Mouse (Mus musculus) CH12.LX (cell line): ENCODE data around the gene Mettl6. TPM values are rescaled to one million over a fixed set of nuclear protein-coding genes. Genes with fewer than 3 reads are reported as not detected.

Experiments
- DNase-seq: peaks from one replicate; pipeline ENCODE4 v3.0.0-alpha.2; 2013; ENCODE audit errors: extremely low read depth
- H3K27ac ChIP-seq: 2 replicates; pipeline ENCODE4 v1.5.1; 2012; ENCODE audit warnings: low read depth, mild to moderate bottlenecking, control low read depth, moderate library complexity; ENCODE audit not compliant: insufficient read depth
- H3K27me3 ChIP-seq: replicated peaks from 2 replicates; pipeline ENCODE3; 2012; ENCODE audit warnings: inconsistent platforms
- H3K36me3 ChIP-seq, 2 experiments: replicated peaks in 1 of 2; 2 replicates each; pipeline versions ENCODE3 to v1.6.1; 2012; ENCODE audit warnings: inconsistent platforms in 1 of 2, low read length in 1 of 2, mild to moderate bottlenecking in 1 of 2, mixed read lengths in 1 of 2, moderate library complexity in 1 of 2; ENCODE audit not compliant: control insufficient read depth in 1 of 2, insufficient read depth in 1 of 2
- H3K4me1 ChIP-seq, 2 experiments: 2 replicates each; pipeline ENCODE4 v1.6.1; 2012; ENCODE audit warnings: inconsistent platforms in 1 of 2, moderate library complexity in 1 of 2; ENCODE audit not compliant: insufficient read depth in 2 of 2, control insufficient read depth in 1 of 2
- H3K4me2 ChIP-seq: 2 replicates; pipeline ENCODE4 v1.6.1; 2012; ENCODE audit warnings: low read depth, mild to moderate bottlenecking, control low read depth; ENCODE audit not compliant: poor library complexity, insufficient read depth, severe bottlenecking
- H3K4me3 ChIP-seq, 3 experiments: fragments of 150-350 bp in 1 of 3; sonication (generic) in 1 of 3; replicated peaks in 1 of 3; 2 replicates each; pipeline versions ENCODE3 to v1.5.1; 2011 to 2012; ENCODE audit warnings: low read depth in 2 of 3, low read length in 2 of 3, mild to moderate bottlenecking in 2 of 3, moderate library complexity in 2 of 3, control low read depth in 1 of 3, improper control_type of control experiment in 1 of 3, inconsistent platforms in 1 of 3, mixed read lengths in 1 of 3; ENCODE audit not compliant: poor library complexity in 1 of 3
- H3K79me2 ChIP-seq: replicated peaks from 2 replicates; pipeline ENCODE4 v1.6.1; 2012; ENCODE audit warnings: mild to moderate bottlenecking, moderate library complexity; ENCODE audit not compliant: control insufficient read depth, poor library complexity, insufficient read depth, severe bottlenecking; ENCODE audit errors: extremely low read depth
- H3K9ac ChIP-seq: 2 replicates; pipeline ENCODE4 v1.6.1; 2012; ENCODE audit warnings: low read depth, mild to moderate bottlenecking, control low read depth, moderate library complexity; ENCODE audit not compliant: insufficient read depth
- H3K9me3 ChIP-seq: replicated peaks from 2 replicates; pipeline ENCODE3; 2012; ENCODE audit warnings: low read length, inconsistent platforms, mixed read lengths
- CHD1 ChIP-seq: IDR thresholded peaks from 2 replicates; pipeline ENCODE4 v1.6.1; 2012; ENCODE audit warnings: low read depth, low read length, improper control_type of control experiment, inconsistent platforms
- CTCF ChIP-seq, 2 experiments: IDR thresholded peaks in 1 of 2; conservative IDR thresholded peaks in 1 of 2; 2 replicates each; pipeline ENCODE4 v1.5.1; 2011 to 2012; ENCODE audit warnings: low read depth in 2 of 2, low read length in 2 of 2, improper control_type of control experiment in 1 of 2, inconsistent platforms in 1 of 2, mild to moderate bottlenecking in 1 of 2, moderate library complexity in 1 of 2
- EP300 ChIP-seq: IDR thresholded peaks from 2 replicates; pipeline ENCODE4 v1.6.1; 2011; ENCODE audit warnings: low read length, improper control_type of control experiment
- ETS1 ChIP-seq: conservative IDR thresholded peaks from 2 replicates; pipeline ENCODE4 v1.6.1; 2012; ENCODE audit warnings: low read depth, mild to moderate bottlenecking, inconsistent platforms, low read length, improper control_type of control experiment, moderate library complexity
- IRF4 ChIP-seq: IDR thresholded peaks from 2 replicates; pipeline ENCODE4 v1.6.1; 2014; ENCODE audit warnings: low read depth, mild to moderate bottlenecking, inconsistent platforms, low read length, improper control_type of control experiment
- JUN ChIP-seq: IDR thresholded peaks from 2 replicates; pipeline ENCODE4 v1.6.1; 2011; ENCODE audit warnings: low read depth, mild to moderate bottlenecking, low read length, improper control_type of control experiment, moderate library complexity; ENCODE audit not compliant: insufficient read depth
- JUND ChIP-seq: conservative IDR thresholded peaks from 2 replicates; pipeline ENCODE4 v1.6.1; 2011; ENCODE audit warnings: low read depth, low read length, improper control_type of control experiment
- KAT2A ChIP-seq: IDR thresholded peaks from 2 replicates; pipeline ENCODE4 v1.6.1; 2012; ENCODE audit warnings: low read length, improper control_type of control experiment, inconsistent platforms; ENCODE audit not compliant: insufficient replicate concordance
- NELFE ChIP-seq: IDR thresholded peaks from 2 replicates; pipeline ENCODE4 v1.6.1; 2011; ENCODE audit warnings: low read depth, low read length, improper control_type of control experiment
- NRF1 ChIP-seq: IDR thresholded peaks from 2 replicates; pipeline ENCODE4 v1.6.1; 2014; ENCODE audit warnings: low read depth, mild to moderate bottlenecking, inconsistent platforms, low read length, improper control_type of control experiment, moderate library complexity
- POLR2AphosphoS2 ChIP-seq: IDR thresholded peaks from 2 replicates; pipeline ENCODE4 v1.6.1; 2011; ENCODE audit warnings: low read depth, low read length, improper control_type of control experiment
- RAD21 ChIP-seq: IDR thresholded peaks from 2 replicates; pipeline ENCODE4 v1.6.1; 2011; ENCODE audit warnings: low read depth, mild to moderate bottlenecking, low read length, improper control_type of control experiment, moderate library complexity
- RCOR1 ChIP-seq: conservative IDR thresholded peaks from 2 replicates; pipeline ENCODE4 v1.6.1; 2012; ENCODE audit warnings: low read depth, mild to moderate bottlenecking, inconsistent platforms, low read length, improper control_type of control experiment
- TCF12 ChIP-seq: IDR thresholded peaks from 2 replicates; pipeline ENCODE4 v1.6.1; 2014; ENCODE audit warnings: low read depth, mild to moderate bottlenecking, inconsistent platforms, low read length, improper control_type of control experiment
- USF1 ChIP-seq: IDR thresholded peaks from 2 replicates; pipeline ENCODE4 v1.6.1; 2014; ENCODE audit warnings: low read depth, mild to moderate bottlenecking, inconsistent platforms, low read length, improper control_type of control experiment
- USF2 ChIP-seq: conservative IDR thresholded peaks from 2 replicates; pipeline ENCODE4 v1.6.1; 2011; ENCODE audit warnings: low read depth, low read length, improper control_type of control experiment
- ZC3H11A ChIP-seq: IDR thresholded peaks from 2 replicates; pipeline ENCODE4 v1.6.1; 2012; ENCODE audit warnings: low read depth, mild to moderate bottlenecking, inconsistent platforms, low read length, improper control_type of control experiment
- dilution Hi-C: fragments of 300-500 bp; cut with MboI; formaldehyde crosslinking; loops from 2 replicates; pipeline ENCODE4 v1.14.3; 2020; ENCODE audit warnings: low sequenced_read_pairs; ENCODE audit not compliant: extremely low pct_unique_long_range_greater_than_20kb, extremely low pct_ligation_motif_present
- in situ Hi-C: fragments of 300-500 bp; cut with MboI; formaldehyde crosslinking; loops from 3 replicates; pipeline ENCODE4 v1.14.3; 2019; ENCODE audit warnings: low sequenced_read_pairs, low pct_ligation_motif_present, low pct_unique_long_range_greater_than_20kb, mixed read lengths
- polyA plus RNA-seq: library from polyadenylated mRNA; unstranded; fragments of >175 nt; gene quantifications from 2 replicates; pipeline ENCODE4 v1.2.1, GENCODE M21; 2012; ENCODE audit warnings: low read depth; ENCODE audit not compliant: insufficient read length
- total RNA-seq, 2 experiments: library from RNA; depleted of rRNA; stranded (reverse); fragments of 300-350 nt in 1 of 2; fragments of >200 nt in 1 of 2; gene quantifications; 2 replicates each; pipeline ENCODE4 v1.2.3; 2012 to 2014

The Mettl6 gene
- total and polyA plus RNA-seq, 3 experiments = 38.2 to 122 (median 69.8) TPM

- TF ChIP-seq CHD1 (no peak), POLR2AphosphoS2 (no peak), TCF12 (no peak), RCOR1 (no peak), NRF1 (no peak), JUND (no peak), KAT2A (no peak), ZC3H11A (no peak), JUN (no peak), IRF4 (no peak), NELFE (no peak), RAD21 (no peak), USF1 (no peak), ETS1 (no peak)
- Histone ChIP-seq H3K79me2 (no peaks in the 10 kb centered on the region), H3K4me3 (no peak overlapping the region), H3K27ac (no peak overlapping the region), H3K4me1 (peaks cover 11 to 48% of the 10 kb centered on the region in 2 experiments; a peak in 3 of 4 replicates), H3K9ac (no peak overlapping the region), H3K36me3 (no peaks in the 10 kb centered on the region), H3K4me2 (no peak overlapping the region), H3K27me3 (no peaks in the 10 kb centered on the region), H3K9me3 (peaks cover 9% of the 10 kb centered on the region)
- no peak for DNase-seq
- in situ Hi-C loops (no loop called here), dilution Hi-C loops (loop anchor here (25.0 kb wide), 1 partner anchor 94 kb away; no protein-coding TSS in a partner anchor)
Measured at GRCm38 (mm10) chr14:31456064-31456721, 38.6 kb downstream of the Mettl6 start.

GRCm38 (mm10) chr14:31454849-31455566, 39.8 kb downstream of the Mettl6 start:
- H3K27ac ChIP-seq = no peak overlapping the region
- H3K79me2 ChIP-seq = no peaks in the 10 kb centered on the region
- no peak overlapping the region for H3K4me2 ChIP-seq
- dilution Hi-C loops (loop anchor here (25.0 kb wide), 1 partner anchor 93 kb away; no protein-coding TSS in a partner anchor), in situ Hi-C loops (no loop called here)
- DNase-seq = no peak
- peaks cover 11 to 45% of the 10 kb centered on the region in 2 experiments; a peak in 3 of 4 replicates for H3K4me1 ChIP-seq
- TF ChIP-seq EP300 (no peak), USF2 (no peak), CTCF (conservative IDR thresholded peaks at IDR 0.05 in 1 of 2, IDR thresholded peaks at IDR 0.05 in 1 of 2; ENCODE audit: low read depth in 2 of 2, low read length in 2 of 2) (peak; percentile 26 to 33; a peak in 3 of 4 replicates), JUN (no peak)
- H3K9me3 ChIP-seq = peaks cover 9% of the 10 kb centered on the region
- H3K4me3 ChIP-seq = no peak overlapping the region
- no peaks in the 10 kb centered on the region for H3K36me3 ChIP-seq
- H3K27me3 ChIP-seq = no peaks in the 10 kb centered on the region
- no peak overlapping the region for H3K9ac ChIP-seq
